Mouse (Mus musculus) midbrain, embryonic 14.5 days (tissue): Measurements from ENCODE around the gene Ccnd3. TPM values are rescaled to one million over a fixed set of nuclear protein-coding genes. Genes with fewer than 3 reads are reported as not detected.

Experiments used
- ATAC-seq: fragments of 200-750 bp; cut with Nextera tagmentation; 2 replicates; pipeline ENCODE4 v1.8.0; 2017; ENCODE audit warnings: moderate number of reproducible peaks, moderate library complexity; ENCODE audit not compliant: low FRiP score, low TSS enrichment
- DNase-seq: peaks from one replicate; pipeline ENCODE4 v3.0.0-alpha.2; 2015
- H3K27ac ChIP-seq: fragments of 300-500 bp; sonication (generic); replicated peaks from 2 replicates; pipeline ENCODE4 v1.5.1; 2014; ENCODE audit warnings: mild to moderate bottlenecking, low read depth, low read length, moderate library complexity
- H3K27me3 ChIP-seq: fragments of 300-500 bp; sonication (generic); 2 replicates; pipeline ENCODE4 v1.6.1; 2014; ENCODE audit warnings: low read length, control low read depth, mixed read lengths; ENCODE audit not compliant: control insufficient read depth, insufficient read depth
- H3K36me3 ChIP-seq: fragments of 300-500 bp; sonication (generic); 2 replicates; pipeline ENCODE4 v1.6.1; 2014; ENCODE audit warnings: low read length, control low read depth; ENCODE audit not compliant: control insufficient read depth, insufficient read depth
- H3K4me1 ChIP-seq: fragments of 300-500 bp; sonication (generic); 2 replicates; pipeline ENCODE4 v1.6.1; 2014; ENCODE audit warnings: mild to moderate bottlenecking, antibody characterized with exemption, low read length, control low read depth; ENCODE audit not compliant: control insufficient read depth, insufficient read depth
- H3K4me2 ChIP-seq: fragments of 300-500 bp; sonication (generic); 2 replicates; pipeline ENCODE4 v1.6.1; 2014; ENCODE audit warnings: mild to moderate bottlenecking, low read length, moderate library complexity
- H3K4me3 ChIP-seq: fragments of 300-500 bp; sonication (generic); replicated peaks from 2 replicates; pipeline ENCODE4 v1.5.1; 2014; ENCODE audit warnings: low read depth, low read length
- H3K9ac ChIP-seq: fragments of 300-500 bp; sonication (generic); replicated peaks from 2 replicates; pipeline ENCODE4 v1.6.1; 2014; ENCODE audit warnings: mild to moderate bottlenecking, low read length, moderate library complexity
- H3K9me3 ChIP-seq: fragments of 300-500 bp; sonication (generic); 2 replicates; pipeline ENCODE4 v1.6.1; 2016; ENCODE audit warnings: low read length, control low read depth, mixed read lengths; ENCODE audit not compliant: control insufficient read depth
- WGBS: fragments of 180-500 bp; shearing (Covaris S2); extraction: QIAGEN DNeasy Blood & Tissue Kit; methylation state at CpG from one replicate; pipeline ENCODE4 v1.1.7; 2014; 5-methylcytosine and 5-hydroxymethylcytosine counted together
- polyA plus RNA-seq: library from polyadenylated mRNA; unstranded; fragments of >200 nt; fragmentation: Nextera tagmentation; extraction: Ambion mirVana; gene quantifications from 2 replicates; pipeline ENCODE4 v1.2.1, GENCODE M21; 2014

Ccnd3 gene
- polyA plus RNA-seq, 1 experiment from 2014 or later: 67.3 TPM

GRCm38 (mm10) chr17:47539128-47539527, 34.3 kb downstream of the Ccnd3 start:
- no peak overlapping the region for H3K4me2 ChIP-seq
- no peaks in the 10 kb centered on the region for H3K36me3 ChIP-seq
- no peak overlapping the region for H3K27ac ChIP-seq
- H3K9ac ChIP-seq: no peak overlapping the region
- DNase-seq (no peak), ATAC-seq (no peak)
- H3K9me3 ChIP-seq: no peaks in the 10 kb centered on the region
- WGBS: 94% methylated on average over 4 of the region's 4 CpGs
- no peaks in the 10 kb centered on the region for H3K4me1 ChIP-seq
- no peaks in the 10 kb centered on the region for H3K27me3 ChIP-seq
- no peak overlapping the region for H3K4me3 ChIP-seq

- Histone ChIP-seq H3K36me3 (no peaks in the 10 kb centered on the region), H3K27me3 (no peaks in the 10 kb centered on the region), H3K9me3 (no peaks in the 10 kb centered on the region), H3K4me1 (no peaks in the 10 kb centered on the region), H3K4me3 (no peak overlapping the region), H3K4me2 (no peak overlapping the region), H3K27ac (no peak overlapping the region), H3K9ac (no peak overlapping the region)
- no peak for DNase-seq
- no peak for ATAC-seq
- WGBS: 66% methylated on average over 5 of the region's 5 CpGs
Measured at GRCm38 (mm10) chr17:47542061-47542460, 37.2 kb downstream of the Ccnd3 start.

DNA sequence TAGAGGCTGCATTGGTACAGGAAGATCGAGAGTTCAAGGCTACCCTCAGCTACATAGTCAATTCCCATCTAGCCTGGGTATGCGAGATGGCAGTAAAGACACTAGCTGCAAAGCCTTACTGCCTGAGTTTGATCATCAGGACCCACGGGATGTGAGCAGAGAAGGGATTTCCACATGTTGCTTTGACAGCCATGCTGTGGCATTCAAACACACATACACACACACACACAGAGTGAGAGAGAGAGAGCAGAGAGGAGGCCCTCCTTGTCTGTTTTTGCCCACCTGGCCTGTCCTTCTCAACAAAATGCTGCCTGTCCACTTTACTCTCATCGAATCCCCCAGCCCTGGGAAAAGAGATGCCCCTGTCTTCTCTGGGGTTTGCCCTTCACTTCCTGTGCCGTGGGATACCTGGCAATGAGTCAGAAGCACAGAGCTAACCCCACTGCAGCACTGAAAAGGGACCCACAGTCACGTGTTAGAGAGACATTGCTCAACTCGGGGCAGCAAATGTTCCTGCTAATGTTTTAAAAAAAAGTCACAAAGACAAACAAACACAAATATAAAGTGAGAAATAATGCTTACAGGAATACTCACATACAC, 38.3 kb downstream of the Ccnd3 start:
- no peak overlapping the region for H3K4me3 ChIP-seq
- DNase-seq (no peak), ATAC-seq (no peak)
- H3K9me3 ChIP-seq: no peaks in the 10 kb centered on the region
- H3K9ac ChIP-seq: no peak overlapping the region
- H3K4me1 ChIP-seq: no peaks in the 10 kb centered on the region
- H3K27me3 ChIP-seq: no peaks in the 10 kb centered on the region
- no peaks in the 10 kb centered on the region for H3K36me3 ChIP-seq
- H3K27ac ChIP-seq: no peak overlapping the region
- 81% methylated on average over 7 of the region's 7 CpGs for WGBS
- no peak overlapping the region for H3K4me2 ChIP-seq

DNA sequence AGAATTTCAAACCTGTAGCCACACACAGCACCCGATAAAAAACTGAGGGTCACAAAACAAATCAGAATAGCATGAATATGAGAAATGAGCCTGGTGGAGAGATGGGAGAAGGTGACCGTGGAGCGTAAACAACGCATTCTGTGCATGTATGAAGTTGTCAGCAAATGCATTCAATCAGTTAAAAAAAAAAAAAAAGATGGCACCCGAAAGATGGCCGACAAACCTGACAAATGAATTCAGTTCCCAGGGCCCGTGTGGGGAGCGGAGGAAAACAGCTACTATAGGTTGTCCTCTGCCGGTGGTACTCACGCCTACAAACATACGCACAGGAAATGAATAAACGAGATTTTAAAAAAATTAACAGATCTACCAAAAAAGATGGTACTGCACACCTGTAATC, 40.3 kb downstream of the Ccnd3 start:
- Histone ChIP-seq H3K27ac (no peak overlapping the region), H3K27me3 (no peaks in the 10 kb centered on the region), H3K4me2 (no peak overlapping the region), H3K9me3 (no peaks in the 10 kb centered on the region), H3K36me3 (no peaks in the 10 kb centered on the region), H3K4me3 (no peak overlapping the region), H3K9ac (no peak overlapping the region), H3K4me1 (no peaks in the 10 kb centered on the region)
- no peak for DNase-seq
- no peak for ATAC-seq
- WGBS: 92% methylated on average over 12 of the region's 12 CpGs

DNA sequence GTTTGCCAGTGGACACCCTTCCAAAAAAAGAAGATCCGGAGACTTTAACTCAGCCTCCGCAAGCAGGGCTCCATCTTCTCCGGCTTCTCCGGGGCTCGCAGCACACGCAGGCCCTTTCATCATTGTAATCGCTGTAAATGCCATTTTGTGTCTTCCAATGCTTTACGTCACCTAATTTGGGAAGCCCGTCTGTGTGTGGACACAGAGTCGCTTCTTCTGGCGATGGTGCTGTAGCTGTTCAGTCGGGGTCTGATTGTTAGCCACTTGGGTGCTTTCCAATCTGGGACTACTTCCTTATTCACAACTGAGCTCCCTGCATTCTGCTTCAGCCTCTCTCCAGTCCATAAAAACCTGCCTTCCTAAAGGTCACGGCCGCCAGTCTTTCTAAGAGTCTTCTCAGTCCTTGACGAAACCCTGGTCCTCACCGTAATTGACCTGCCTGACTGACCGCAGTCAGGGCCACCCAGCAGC, 41.0 kb downstream of the Ccnd3 start:
- no peaks in the 10 kb centered on the region for H3K36me3 ChIP-seq
- H3K9me3 ChIP-seq: no peaks in the 10 kb centered on the region
- H3K27ac ChIP-seq: no peak overlapping the region
- DNase-seq (peak; percentile 14), ATAC-seq (no peak)
- no peak overlapping the region for H3K9ac ChIP-seq
- no peak overlapping the region for H3K4me2 ChIP-seq
- H3K27me3 ChIP-seq: no peaks in the 10 kb centered on the region
- no peaks in the 10 kb centered on the region for H3K4me1 ChIP-seq
- H3K4me3 ChIP-seq: no peak overlapping the region
- 70% methylated on average over 17 of the region's 17 CpGs for WGBS

DNA sequence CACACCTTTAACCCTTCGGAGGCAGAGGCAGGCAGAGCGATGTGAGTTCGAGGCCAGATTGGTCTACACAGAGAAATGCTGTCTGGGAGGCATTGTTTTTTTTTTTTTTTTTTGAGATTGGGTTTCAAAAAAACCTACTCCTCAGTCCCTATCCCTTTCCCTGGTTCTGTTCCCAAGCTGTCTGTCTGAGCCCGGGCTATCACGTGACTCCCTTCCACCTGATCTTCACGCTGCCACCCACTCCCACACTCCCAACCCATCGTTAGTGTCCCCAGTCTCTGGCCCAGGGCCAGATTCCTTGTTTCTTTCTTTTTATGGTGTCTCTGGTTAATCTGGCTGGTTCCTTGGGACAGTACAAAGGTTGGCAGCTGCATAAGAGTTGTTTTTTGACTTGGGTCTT, 46.2 kb downstream of the Ccnd3 start:
- 78% methylated on average over 7 of the region's 7 CpGs for WGBS
- ATAC-seq: no peak
- no peaks in the 10 kb centered on the region for H3K9me3 ChIP-seq
- H3K36me3 ChIP-seq: no peaks in the 10 kb centered on the region
- H3K4me3 ChIP-seq: no peak overlapping the region
- H3K27ac ChIP-seq: no peak overlapping the region
- H3K4me1 ChIP-seq: no peaks in the 10 kb centered on the region
- H3K4me2 ChIP-seq: no peak overlapping the region
- H3K9ac ChIP-seq: no peak overlapping the region
- no peaks in the 10 kb centered on the region for H3K27me3 ChIP-seq
- DNase-seq: no peak

GRCm38 (mm10) chr17:47552994-47553393, 48.1 kb downstream of the Ccnd3 start:
- DNase-seq: no peak
- Histone ChIP-seq H3K36me3 (no peaks in the 10 kb centered on the region), H3K27ac (no peak overlapping the region), H3K4me3 (no peak overlapping the region), H3K4me2 (no peak overlapping the region), H3K27me3 (no peaks in the 10 kb centered on the region), H3K9ac (no peak overlapping the region), H3K4me1 (no peaks in the 10 kb centered on the region), H3K9me3 (no peaks in the 10 kb centered on the region)
- no peak for ATAC-seq

GRCm38 (mm10) chr17:47554621-47555020, 49.8 kb downstream of the Ccnd3 start:
- Histone ChIP-seq H3K36me3 (no peaks in the 10 kb centered on the region), H3K9ac (no peak overlapping the region)
- no peak for DNase-seq

GRCm38 (mm10) chr17:47557179-47557578, 52.3 kb downstream of the Ccnd3 start:
- Histone ChIP-seq H3K36me3 (no peaks in the 10 kb centered on the region), H3K4me3 (no peak overlapping the region), H3K9me3 (no peaks in the 10 kb centered on the region), H3K9ac (no peak overlapping the region), H3K4me2 (no peak overlapping the region), H3K27me3 (no peaks in the 10 kb centered on the region), H3K27ac (no peak overlapping the region), H3K4me1 (no peaks in the 10 kb centered on the region)
- ATAC-seq (no peak), DNase-seq (no peak)
- 75% methylated on average over 3 of the region's 3 CpGs for WGBS

More at GRCm38 (mm10) chr17:47554621-47555020, 49.8 kb downstream of the Ccnd3 start:
- no peak for ATAC-seq
- Histone ChIP-seq H3K27ac (no peak overlapping the region), H3K4me2 (no peak overlapping the region), H3K4me1 (no peaks in the 10 kb centered on the region), H3K27me3 (no peaks in the 10 kb centered on the region), H3K9me3 (no peaks in the 10 kb centered on the region), H3K4me3 (no peak overlapping the region)
- WGBS: 74% methylated on average over 9 of the region's 10 CpGs
